Mouse (Mus musculus) heart, postnatal 0 days (tissue): ENCODE data around the gene Fcf1.

Experiments
- CTCF ChIP-seq: IDR thresholded peaks from 2 replicates; pipeline ENCODE4 v1.5.1; 2016; ENCODE audit warnings: antibody characterized with exemption, control low read depth, low read depth
- EP300 ChIP-seq: IDR thresholded peaks from 2 replicates; pipeline ENCODE4 v1.6.1; 2016; ENCODE audit warnings: antibody characterized with exemption, low read depth

GRCm38 (mm10) chr12:84979264-84979862, 8.7 kb downstream of the Fcf1 start:
- no peak for TF ChIP-seq CTCF
- TF ChIP-seq EP300: no peak
